Mouse (Mus musculus) bone marrow, adult 2 months (tissue): ENCODE results near the gene Rarb.

Experiments
- CTCF ChIP-seq: fragments of 200-500 bp; IDR thresholded peaks from 2 replicates; pipeline ENCODE4 v1.5.1; 2011; ENCODE audit warnings: low read length, control low read depth; ENCODE audit not compliant: control insufficient read depth, insufficient read depth
- POLR2A ChIP-seq: fragments of 200-500 bp; IDR thresholded peaks from 2 replicates; pipeline ENCODE4 v1.6.1; 2011; ENCODE audit warnings: low read depth, mild to moderate bottlenecking, control low read depth, low read length, borderline replicate concordance; ENCODE audit not compliant: control insufficient read depth

GRCm38 (mm10) chr14:16480621-16481020, 338.3 kb downstream of the Rarb start:
- TF ChIP-seq POLR2A: no peak
- no peak for TF ChIP-seq CTCF
